Mouse (Mus musculus) stomach, postnatal 0 days (tissue): ENCODE measurements around the gene Mmp10.

Experiments
- CTCF ChIP-seq: IDR thresholded peaks from 2 replicates; pipeline ENCODE4 v1.5.1; 2016; ENCODE audit warnings: antibody characterized with exemption, low read depth, mild to moderate bottlenecking, moderate library complexity
- EP300 ChIP-seq: optimal IDR thresholded peaks from 2 replicates; pipeline ENCODE3; 2016; ENCODE audit warnings: antibody characterized with exemption

DNA sequence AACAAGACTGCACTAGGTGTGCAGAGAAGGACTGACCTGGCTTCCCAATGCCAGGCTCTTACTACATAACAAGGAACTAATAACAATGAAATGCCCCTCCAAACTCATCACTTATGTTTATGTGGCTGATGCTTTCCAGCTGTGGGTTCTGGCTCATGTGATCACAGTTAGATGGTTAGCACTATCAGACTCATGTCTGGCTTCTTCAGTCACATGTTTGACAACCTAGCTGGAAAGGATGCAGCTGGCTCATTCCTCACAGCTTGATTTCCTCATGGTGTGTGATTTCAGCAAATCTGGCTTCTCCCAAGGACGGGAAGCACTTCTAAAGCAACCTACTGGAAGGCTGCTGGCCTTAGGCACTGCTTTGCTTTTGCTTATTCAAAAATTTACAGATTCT lies 43.3 kb downstream of the Mmp10 start:
- TF ChIP-seq CTCF (no peak), EP300 (no peak)
